Mouse (Mus musculus): ENCODE results near the gene Med14. TPM values are rescaled to one million over a fixed set of nuclear protein-coding genes. Genes with fewer than 3 reads are reported as not detected.

The Med14 gene
- 8.9 and 23.7 TPM in 2 replicates for polyA plus RNA-seq (2021; fragmentation: Nextera tagmentation)
- long read RNA-seq, experiment 1, partial matches to known transcripts, result 6 of 17 reads
- long read RNA-seq, experiment 1, other reads (novel, unspliced or antisense), result 11 of 17 reads
- long read RNA-seq, experiment 2, partial matches to known transcripts, result 9 of 13 reads
- long read RNA-seq, experiment 2, other reads (novel, unspliced or antisense), result 4 of 13 reads

DNA sequence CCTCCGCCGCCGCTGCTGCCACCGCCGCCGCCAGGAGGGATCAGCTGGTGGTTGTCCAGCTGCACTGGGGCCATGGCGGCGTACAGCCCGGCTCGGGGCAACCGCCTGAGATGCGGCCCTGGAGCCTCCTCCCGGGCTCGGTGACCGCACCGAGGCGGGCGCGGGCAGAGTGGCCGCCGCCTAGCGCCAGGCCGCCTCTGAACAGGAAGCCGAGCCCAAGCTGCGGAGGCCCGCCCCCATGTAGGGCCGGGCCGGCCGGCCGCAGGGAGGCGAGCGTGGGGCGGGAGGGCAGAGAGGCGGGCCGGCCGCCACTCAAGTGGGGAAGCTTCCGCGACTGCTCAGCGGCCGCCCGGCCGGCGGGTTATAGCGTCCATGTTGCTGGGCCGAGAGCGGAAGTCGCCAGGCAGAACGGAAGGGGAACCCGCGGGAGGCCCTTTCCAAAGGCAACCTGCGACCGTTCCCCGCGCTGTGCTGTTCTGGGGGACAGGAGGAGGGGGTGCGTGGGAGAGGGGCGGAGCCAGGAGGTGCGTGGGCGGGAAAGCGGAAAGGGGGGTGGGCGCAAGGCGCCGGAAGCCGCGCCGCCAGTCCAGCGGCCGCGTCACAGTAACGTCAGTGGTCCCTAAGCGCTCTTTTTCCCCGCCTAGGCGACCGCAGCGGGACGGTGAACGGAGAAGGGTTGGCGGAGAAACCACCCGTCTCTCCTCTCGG, at the start of gene Med14:
Gene Med14, minus strand, starts transcription at position 448 of the 708 bp plus-strand sequence.

DNA sequence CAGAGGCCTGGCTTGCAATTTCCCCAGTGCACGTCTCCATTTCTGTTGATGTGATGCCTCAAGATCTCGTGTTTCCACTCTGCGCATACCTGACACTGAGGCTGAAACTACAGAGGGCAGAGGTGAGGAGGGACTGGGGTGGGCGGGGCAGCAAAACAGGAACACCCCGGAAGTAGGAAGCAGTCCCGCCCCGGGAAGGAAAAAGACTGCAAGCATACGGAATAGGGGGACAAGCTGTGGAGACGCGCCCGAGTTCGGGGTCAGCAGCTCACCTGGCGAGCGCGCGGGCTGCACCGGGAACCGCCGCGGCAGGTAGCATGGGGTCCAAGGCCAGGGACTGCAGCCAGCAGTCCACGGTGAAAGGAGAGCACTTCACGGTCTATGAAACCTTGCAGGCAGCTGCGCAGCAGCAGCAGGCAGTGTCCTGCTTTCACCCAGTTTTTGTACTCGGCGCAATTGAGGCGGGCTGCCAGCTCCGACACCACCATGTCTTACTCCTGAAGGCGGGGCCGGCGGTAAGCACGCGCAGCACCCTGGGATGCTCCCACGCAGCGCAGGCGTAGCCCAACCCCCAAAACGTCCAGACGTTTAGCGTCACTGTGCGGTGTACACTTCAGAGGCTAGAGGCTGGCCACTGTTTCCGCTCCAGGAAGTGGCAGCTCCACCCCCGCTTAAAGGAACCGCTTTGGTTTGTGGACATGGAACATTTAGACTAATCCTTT, 88.7 kb downstream of the Med14 start, which contains the start of gene 1810030O07Rik:
Gene 1810030O07Rik, minus strand, starts transcription at position 615 of the 722 bp plus-strand sequence.

Other genes with a start within 250 kb of the Med14 start
- 249 and 312 TPM in 2 replicates for gene Atp6ap2, start 174.3 kb downstream of the Med14 start, polyA plus RNA-seq (2021; fragmentation: Nextera tagmentation)
- 18.3 and 19.3 TPM in 2 replicates for gene 1810030O07Rik, start 88.4 kb downstream of the Med14 start, polyA plus RNA-seq (2021; fragmentation: Nextera tagmentation)

All from left cerebral cortex, adult 6 months (tissue).